Mouse (Mus musculus): Measurements from ENCODE around the gene Proser2. TPM values are rescaled to one million over a fixed set of nuclear protein-coding genes. Genes with fewer than 3 reads are reported as not detected.

Gene Proser2
- polyA plus RNA-seq, 1 experiment = 9.3 TPM

- WGBS = 74% methylated on average over 2 of the region's 2 CpGs
- TF ChIP-seq CTCF (IDR thresholded peaks at IDR 0.05; ENCODE audit: extremely low read depth, insufficient read length, insufficient replicate concordance, low read depth, low read length) (no peak), POLR2A (IDR thresholded peaks at IDR 0.05; ENCODE audit: low read depth, low read length) (no peak)
- H3K27ac ChIP-seq (ENCODE audit: insufficient read depth, low read depth, low read length) = no peak overlapping the region
- H3K36me3 ChIP-seq (ENCODE audit: control insufficient read depth, insufficient read depth, low read length) = peaks cover 17% of the 10 kb centered on the region
- no peak overlapping the region for H3K4me3 ChIP-seq (ENCODE audit: low read depth, low read length)
- H3K27me3 ChIP-seq (ENCODE audit: control insufficient read depth, insufficient read depth, low read length) = no peaks in the 10 kb centered on the region
- no peaks in the 10 kb centered on the region for H3K4me1 ChIP-seq (ENCODE audit: control insufficient read depth, insufficient read depth, insufficient read length, low read length)
Observed at GRCm38 (mm10) chr2:6059291-6059690, 70.7 kb downstream of the Proser2 start.

- no peaks in the 10 kb centered on the region for H3K27me3 ChIP-seq (ENCODE audit: control insufficient read depth, insufficient read depth, low read length)
- H3K4me3 ChIP-seq (ENCODE audit: low read depth, low read length) = no peak overlapping the region
- peaks cover 34% of the 10 kb centered on the region for H3K36me3 ChIP-seq (ENCODE audit: control insufficient read depth, insufficient read depth, low read length)
- no peaks in the 10 kb centered on the region for H3K4me1 ChIP-seq (ENCODE audit: control insufficient read depth, insufficient read depth, insufficient read length, low read length)
- no peak overlapping the region for H3K27ac ChIP-seq (ENCODE audit: insufficient read depth, low read depth, low read length)
- 88% methylated on average over 3 of the region's 3 CpGs for WGBS
- TF ChIP-seq POLR2A (IDR thresholded peaks at IDR 0.05; ENCODE audit: low read depth, low read length) = no peak
- no peak for TF ChIP-seq CTCF (IDR thresholded peaks at IDR 0.05; ENCODE audit: extremely low read depth, insufficient read length, insufficient replicate concordance, low read depth, low read length)
Observed at GRCm38 (mm10) chr2:6056518-6056917, 73.5 kb downstream of the Proser2 start.

GRCm38 (mm10) chr2:6055466-6055865 is 74.5 kb downstream of the Proser2 start:
- 96% methylated on average over 11 of the region's 11 CpGs for WGBS
- H3K36me3 ChIP-seq (ENCODE audit: control insufficient read depth, insufficient read depth, low read length) = peaks cover 43% of the 10 kb centered on the region
- no peak overlapping the region for H3K27ac ChIP-seq (ENCODE audit: insufficient read depth, low read depth, low read length)
- H3K27me3 ChIP-seq (ENCODE audit: control insufficient read depth, insufficient read depth, low read length) = no peaks in the 10 kb centered on the region
- no peak overlapping the region for H3K4me3 ChIP-seq (ENCODE audit: low read depth, low read length)
- TF ChIP-seq CTCF (IDR thresholded peaks at IDR 0.05; ENCODE audit: extremely low read depth, insufficient read length, insufficient replicate concordance, low read depth, low read length) (no peak), POLR2A (IDR thresholded peaks at IDR 0.05; ENCODE audit: low read depth, low read length) (no peak)
- no peaks in the 10 kb centered on the region for H3K4me1 ChIP-seq (ENCODE audit: control insufficient read depth, insufficient read depth, insufficient read length, low read length)

GRCm38 (mm10) chr2:6049018-6049417 is 81.0 kb downstream of the Proser2 start:
- Histone ChIP-seq H3K27ac (ENCODE audit: insufficient read depth, low read depth, low read length) (no peak overlapping the region), H3K27me3 (ENCODE audit: control insufficient read depth, insufficient read depth, low read length) (no peaks in the 10 kb centered on the region), H3K36me3 (ENCODE audit: control insufficient read depth, insufficient read depth, low read length) (peaks cover 46% of the 10 kb centered on the region), H3K4me1 (ENCODE audit: control insufficient read depth, insufficient read depth, insufficient read length, low read length) (no peaks in the 10 kb centered on the region), H3K4me3 (ENCODE audit: low read depth, low read length) (no peak overlapping the region)
- TF ChIP-seq POLR2A (IDR thresholded peaks at IDR 0.05; ENCODE audit: low read depth, low read length) (no peak), CTCF (IDR thresholded peaks at IDR 0.05; ENCODE audit: extremely low read depth, insufficient read length, insufficient replicate concordance, low read depth, low read length) (no peak)
- 92% methylated on average over 3 of the region's 3 CpGs for WGBS

GRCm38 (mm10) chr2:6048570-6048969 is 81.4 kb downstream of the Proser2 start:
- Histone ChIP-seq H3K36me3 (ENCODE audit: control insufficient read depth, insufficient read depth, low read length) (peaks cover 45% of the 10 kb centered on the region), H3K4me1 (ENCODE audit: control insufficient read depth, insufficient read depth, insufficient read length, low read length) (no peaks in the 10 kb centered on the region), H3K4me3 (ENCODE audit: low read depth, low read length) (no peak overlapping the region), H3K27ac (ENCODE audit: insufficient read depth, low read depth, low read length) (no peak overlapping the region), H3K27me3 (ENCODE audit: control insufficient read depth, insufficient read depth, low read length) (no peaks in the 10 kb centered on the region)
- TF ChIP-seq CTCF (IDR thresholded peaks at IDR 0.05; ENCODE audit: extremely low read depth, insufficient read length, insufficient replicate concordance, low read depth, low read length) = no peak
- no peak for TF ChIP-seq POLR2A (IDR thresholded peaks at IDR 0.05; ENCODE audit: low read depth, low read length)
- WGBS = 90% methylated on average over 4 of the region's 4 CpGs

Other genes with a start within 250 kb of the Proser2 start
- gene Sec61a2, start 234.8 kb downstream of the Proser2 start, polyA plus RNA-seq (2012; rRNA removed) = 4.7 and 10.7 TPM in 2 replicates
- 0.13 and 0.83 TPM in 2 replicates for gene Dhtkd1, start 187.4 kb downstream of the Proser2 start, polyA plus RNA-seq (2012; rRNA removed)
- gene Upf2, start 178.7 kb downstream of the Proser2 start, polyA plus RNA-seq (2012; rRNA removed) = 0.57 and 1.2 TPM in 2 replicates
- 1.0 and 1.3 TPM in 2 replicates for gene Echdc3, start 82.8 kb upstream of the Proser2 start, polyA plus RNA-seq (2012; rRNA removed)
- 3.1 and 6.3 TPM in 2 replicates for gene Usp6nl, start 192.5 kb upstream of the Proser2 start, polyA plus RNA-seq (2012; rRNA removed)